Mouse (Mus musculus) E14TG2a.4 (cell line): ENCODE results near the gene Ntm.

Experiments
- CTCF ChIP-seq: conservative IDR thresholded peaks from 2 replicates; pipeline ENCODE4 v1.5.1; 2014; ENCODE audit warnings: low read length
- POU5F1 ChIP-seq: IDR thresholded peaks from 2 replicates; pipeline ENCODE4 v1.6.1; 2014; ENCODE audit warnings: low read length, borderline replicate concordance

GRCm38 (mm10) chr9:29130316-29130715, 832.6 kb downstream of the Ntm start:
- no peak for TF ChIP-seq CTCF
- no peak for TF ChIP-seq POU5F1
